Mouse (Mus musculus): ENCODE data around the gene Ahcyl1.
"Not testable (repeated sequence)": the region's sequence is repeated elsewhere in the genome, so short reads cannot be mapped to it uniquely, and the experiment has no call there.

The Ahcyl1 gene

DNA sequence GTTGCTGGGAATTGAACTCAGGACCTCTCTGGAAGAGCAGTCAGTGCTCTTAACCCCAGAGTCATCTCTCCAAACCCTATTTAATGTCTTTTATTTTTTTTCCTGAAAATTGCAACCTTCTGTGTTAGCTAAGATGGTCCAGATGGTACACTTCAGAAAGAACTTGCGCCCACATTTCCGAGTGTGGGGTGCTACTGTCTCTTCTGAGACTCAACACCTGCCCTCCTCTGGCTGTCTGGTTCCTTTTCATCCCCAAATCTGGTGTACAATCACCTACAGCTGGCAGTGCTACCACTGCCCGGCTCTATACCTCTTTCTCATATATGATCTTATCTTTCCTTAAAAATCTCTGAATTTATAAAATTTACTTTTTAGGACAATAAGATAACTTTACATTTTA is 43.4 kb downstream of the Ahcyl1 start:
- no peak for DNase-seq

DNA sequence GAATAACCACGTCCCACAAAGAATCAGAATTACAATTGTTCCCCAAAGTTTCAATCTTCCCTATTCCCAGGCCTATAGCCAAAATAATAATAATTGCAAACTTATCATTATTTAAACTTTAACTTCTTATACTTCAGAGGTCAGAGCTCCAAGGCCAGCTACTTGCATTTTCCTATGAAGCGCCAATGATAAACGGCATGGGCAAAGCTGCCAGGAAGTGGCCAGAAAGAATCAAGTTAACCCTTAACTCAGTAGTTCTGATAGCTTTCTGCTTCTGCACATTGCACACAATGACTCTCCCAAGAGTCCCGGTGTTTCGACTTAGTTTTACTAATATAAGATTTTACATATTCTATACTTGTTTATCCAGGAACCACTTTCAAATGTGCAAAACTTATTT is 46.1 kb downstream of the Ahcyl1 start:
- DNase-seq, result not testable (repeated sequence)

DNA sequence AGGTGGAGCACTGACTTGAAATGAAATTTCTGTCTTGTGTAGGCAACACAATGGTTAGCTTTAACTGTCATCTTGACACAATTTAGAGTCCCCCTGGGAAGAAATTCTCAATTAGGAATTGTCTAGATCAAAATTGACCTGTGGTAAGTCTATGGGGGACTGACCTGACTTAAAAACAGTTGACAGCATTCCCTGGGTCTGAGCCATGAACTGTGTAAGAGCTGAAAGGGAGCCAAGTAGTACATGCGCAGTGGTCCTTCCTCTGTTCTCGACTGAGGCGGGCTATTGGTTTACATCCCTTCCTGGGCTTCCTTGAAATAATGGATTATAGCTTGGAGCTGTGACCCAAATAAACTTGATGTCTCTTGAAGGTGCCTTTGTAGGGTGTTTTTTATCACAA is 49.4 kb downstream of the Ahcyl1 start:
- no peak for DNase-seq

DNA sequence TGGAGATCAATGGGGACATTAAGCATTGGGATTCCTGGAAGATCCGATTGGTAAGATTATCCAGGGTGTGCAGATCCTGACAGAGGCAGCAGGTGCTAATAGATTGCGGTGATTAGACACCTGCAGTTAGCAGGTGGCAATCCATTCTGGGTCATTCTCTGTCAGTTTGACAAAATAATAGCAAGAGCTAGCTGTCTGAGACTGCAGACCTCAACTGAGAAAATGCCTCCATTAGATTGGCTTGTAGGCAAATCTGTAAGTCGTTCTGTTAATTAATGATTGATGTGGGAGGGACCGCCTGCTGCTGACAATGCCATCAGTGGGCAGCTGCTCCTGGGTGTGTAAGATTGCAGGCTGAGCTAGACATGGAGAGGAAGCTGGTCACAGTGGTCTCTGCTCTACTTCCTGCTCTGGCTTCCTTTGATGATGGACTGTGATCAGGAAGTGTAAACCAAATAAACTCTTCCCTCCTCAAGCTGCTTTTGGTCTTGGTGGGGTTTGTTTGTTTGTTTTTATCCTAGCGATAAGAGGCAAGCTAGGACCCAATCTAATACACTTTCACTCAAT is 58.7 kb downstream of the Ahcyl1 start:
- DNase-seq, result no peak

DNA sequence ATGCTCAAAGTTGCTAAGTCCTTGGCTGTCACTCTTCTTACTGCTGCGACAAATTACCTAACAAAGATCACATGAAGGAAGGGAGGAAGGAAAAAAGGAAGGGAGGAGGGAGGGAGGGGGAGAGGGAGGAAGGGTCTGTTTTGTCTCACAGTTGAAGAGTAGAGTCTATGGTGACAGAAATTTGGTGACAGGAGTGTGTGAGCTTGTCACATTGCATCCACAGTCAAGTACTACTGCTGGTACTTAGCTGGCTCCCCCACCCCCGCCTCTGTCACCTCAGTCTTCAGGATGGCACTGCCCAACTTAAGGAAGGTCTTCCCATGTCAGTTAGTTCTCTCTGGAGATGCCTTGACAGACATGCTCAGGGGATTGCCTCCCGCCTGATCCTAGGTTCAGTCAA is 60.1 kb downstream of the Ahcyl1 start:
- no peak for DNase-seq

DNA sequence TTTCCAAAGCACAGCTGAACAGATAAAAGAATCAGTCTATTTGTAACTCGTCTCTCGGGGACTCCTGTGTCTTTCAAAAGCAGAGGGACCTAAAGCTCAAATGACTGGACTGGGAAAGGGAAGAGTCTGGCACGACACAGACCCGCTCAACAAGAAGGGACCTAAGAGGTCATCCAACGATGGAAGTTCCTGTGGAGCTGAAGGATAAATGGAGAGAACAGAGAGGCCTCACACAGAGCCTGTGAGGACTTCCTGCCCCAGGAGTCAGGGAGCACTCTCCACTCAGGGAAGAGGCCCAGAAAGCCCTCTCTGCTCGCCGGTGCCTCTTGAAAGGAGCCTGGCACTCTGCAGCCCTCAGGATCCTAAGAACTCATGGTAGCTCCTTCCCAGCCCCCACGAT is 60.5 kb downstream of the Ahcyl1 start:
- DNase-seq, result no peak

DNA sequence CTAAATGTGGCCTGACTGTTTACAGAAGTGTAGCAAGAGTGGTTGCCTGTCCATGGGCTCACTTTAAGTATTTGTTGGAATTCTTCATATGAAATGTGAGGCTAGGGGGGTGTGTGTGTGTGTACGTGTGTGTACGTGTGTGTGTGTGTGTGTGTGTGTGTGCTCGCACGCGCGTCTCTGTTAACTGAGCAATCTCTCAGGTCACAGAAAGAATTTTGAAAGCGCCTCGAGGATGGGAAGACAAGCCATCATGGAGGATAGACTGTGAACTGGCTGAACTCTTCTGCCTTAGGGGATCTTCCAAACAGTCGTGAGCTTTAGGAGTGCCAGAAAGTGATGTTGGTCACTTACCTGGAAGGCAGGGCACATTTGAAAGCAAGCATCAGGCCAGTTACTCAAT is 62.5 kb downstream of the Ahcyl1 start:
- no peak for DNase-seq

DNA sequence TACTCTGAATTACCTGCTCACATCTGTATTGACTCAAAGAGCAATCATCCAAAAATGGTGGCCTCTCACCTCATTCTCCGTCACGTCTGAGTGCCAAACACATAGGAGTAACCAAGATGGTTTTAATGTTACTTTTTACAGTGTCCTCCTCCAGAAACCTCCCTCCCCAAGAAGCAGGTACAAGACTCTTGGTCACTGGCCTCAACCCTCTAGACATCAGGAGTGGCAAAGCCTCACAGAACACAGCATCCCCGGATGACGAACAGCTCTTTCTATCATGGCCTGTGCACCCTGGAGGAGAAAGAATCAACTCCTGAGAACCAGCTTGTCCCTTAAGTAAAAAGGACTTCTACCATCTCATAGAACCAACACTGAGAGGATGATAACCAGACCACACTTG is 63.6 kb downstream of the Ahcyl1 start:
- no peak for DNase-seq

DNA sequence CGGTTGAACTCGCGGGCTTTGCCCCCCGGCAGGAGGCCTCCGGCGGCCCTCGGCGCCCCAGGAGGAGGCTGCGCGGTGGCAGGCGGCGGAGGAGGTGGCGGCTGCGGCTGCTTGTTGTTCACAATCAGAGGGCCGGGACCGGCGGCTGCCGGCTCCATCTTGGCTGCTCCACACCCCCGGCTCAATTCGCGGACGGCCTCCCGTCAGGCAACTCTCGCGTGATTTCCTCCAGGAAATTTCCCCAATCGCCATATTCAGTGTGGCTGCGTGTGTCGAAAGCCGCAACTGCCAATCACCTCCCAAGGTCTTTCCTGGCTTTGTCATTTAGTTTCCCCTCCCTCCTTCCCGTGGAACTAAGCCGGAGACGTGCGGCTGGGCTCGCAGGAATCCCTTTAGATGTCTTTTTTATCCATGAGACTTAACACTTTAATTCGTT is 64.8 kb downstream of the Ahcyl1 start, which contains the start of gene Strip1:
Gene Strip1 (minus strand): TSS at position 172 of the 436 bp plus-strand sequence.
- DNase-seq, result peak; percentile 97

DNA sequence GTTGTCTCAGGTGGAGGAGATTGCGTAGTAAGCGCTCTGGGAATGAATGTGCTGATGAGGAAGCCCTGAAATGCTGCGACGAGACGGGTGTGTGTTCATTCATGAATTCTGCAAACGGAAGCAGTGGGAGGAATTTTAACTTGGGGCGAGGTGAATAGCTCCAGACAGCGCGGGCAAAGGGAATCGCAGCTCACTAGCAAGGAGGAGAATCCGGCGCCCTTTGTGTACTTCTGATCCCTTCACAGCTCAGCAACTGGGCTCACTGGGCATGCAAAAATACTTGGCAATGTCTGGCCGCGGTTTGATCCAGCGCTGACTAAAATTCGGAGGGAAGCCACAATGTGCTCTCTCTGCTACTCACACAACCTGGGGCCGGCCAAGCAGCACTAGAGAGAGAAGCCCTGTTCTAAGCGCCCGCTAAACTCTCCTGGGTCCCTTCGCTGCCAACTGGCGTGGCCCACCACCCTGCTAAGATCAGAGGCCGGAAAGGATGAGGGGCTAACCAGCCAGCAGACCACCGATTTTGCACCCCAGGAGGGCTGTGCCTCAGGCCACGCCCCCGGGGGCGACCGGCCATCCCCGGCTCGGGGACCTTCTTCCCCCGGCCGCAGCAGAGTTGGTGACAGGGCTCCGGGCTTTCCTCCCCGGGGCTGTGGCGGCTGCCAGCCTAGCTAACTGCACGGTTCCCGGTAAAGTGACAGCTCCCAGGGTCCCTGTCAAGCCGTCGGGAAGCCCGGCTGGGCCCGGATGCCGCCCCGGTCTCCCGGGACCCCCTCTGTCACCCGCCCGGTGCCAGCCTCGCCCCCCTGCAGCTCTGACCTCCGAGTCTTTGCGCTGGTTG is 65.5 kb downstream of the Ahcyl1 start, which contains the start of gene Gm10961:
Gene Gm10961 (plus strand): TSS at position 641 of the 841 bp plus-strand sequence.
- DNase-seq, result peak; percentile 70

DNA sequence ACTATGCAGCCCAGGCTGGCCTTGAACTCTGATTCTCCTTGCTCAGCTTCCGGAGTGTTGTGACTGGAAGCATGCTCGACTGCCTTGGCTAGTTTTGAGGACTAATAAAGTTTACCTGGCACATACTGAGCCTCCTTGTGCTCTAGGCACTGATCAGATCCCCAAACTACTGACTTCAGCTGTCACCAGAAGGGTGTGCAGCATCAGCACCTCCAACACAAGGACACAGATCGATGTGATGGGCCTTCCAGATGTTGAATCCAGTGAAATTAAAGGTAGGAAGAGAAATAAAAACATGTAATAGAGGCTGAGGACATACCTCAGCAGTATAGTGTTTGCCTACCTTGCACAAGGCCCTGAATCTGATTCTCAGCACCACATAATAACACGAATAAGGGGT is 66.9 kb downstream of the Ahcyl1 start:
- no peak for DNase-seq

DNA sequence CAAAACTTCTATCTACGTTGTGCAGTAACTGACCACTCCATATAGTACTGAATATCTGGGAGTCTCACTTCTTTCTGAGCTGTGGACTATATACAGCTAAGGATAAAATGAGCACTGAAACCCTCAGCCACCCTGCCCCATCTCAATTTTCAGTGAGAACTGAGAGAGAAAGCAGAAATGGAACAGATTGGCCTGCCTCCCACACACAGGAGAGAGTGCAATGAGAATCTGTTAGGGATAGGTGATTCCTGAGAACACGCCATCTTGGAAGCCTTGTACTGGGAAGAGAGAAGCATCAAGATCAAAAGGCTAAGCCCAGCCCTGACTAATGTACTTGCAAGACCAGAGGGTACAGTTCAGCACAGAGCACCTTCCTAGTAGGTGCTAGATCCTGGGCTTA is 67.8 kb downstream of the Ahcyl1 start:
- DNase-seq, result no peak

DNA sequence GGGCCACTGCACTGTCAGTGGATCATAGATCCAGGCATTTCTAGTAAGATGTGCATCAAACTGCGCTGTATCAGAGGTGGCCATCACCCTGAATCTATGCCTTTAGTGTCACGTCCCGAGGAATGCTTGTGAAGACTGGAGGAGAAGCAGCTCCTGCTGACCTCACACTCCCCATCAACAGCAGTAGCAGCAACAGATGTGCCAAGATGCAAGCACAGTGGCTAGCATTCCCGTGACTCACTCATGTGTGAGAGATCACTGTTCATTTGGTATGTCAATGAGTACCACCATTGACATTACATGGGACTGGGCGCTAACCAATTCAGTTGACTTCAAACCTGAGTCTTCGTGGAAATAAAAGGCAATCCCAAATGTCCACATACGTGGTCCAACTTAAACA is 68.7 kb downstream of the Ahcyl1 start:
- no peak for DNase-seq

DNA sequence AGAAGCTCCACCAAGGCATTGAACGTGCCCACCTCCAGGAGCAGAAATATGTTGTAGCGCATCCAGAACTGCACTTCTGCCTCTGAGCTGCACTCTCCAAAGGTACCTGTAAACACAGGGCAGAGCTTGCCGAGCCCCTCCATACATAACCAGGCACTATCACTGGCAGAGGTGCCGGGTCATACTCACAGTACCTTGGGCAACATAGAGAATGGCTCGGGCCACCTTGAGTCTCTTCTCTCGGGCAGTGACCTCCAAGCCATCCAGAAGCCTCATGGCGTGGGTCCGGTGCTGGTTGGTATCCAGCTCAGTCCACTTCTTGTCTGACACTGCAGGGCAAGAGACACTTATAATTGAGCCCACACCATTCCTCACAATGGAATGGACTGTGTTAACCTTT is 69.6 kb downstream of the Ahcyl1 start:
- no peak for DNase-seq

DNA sequence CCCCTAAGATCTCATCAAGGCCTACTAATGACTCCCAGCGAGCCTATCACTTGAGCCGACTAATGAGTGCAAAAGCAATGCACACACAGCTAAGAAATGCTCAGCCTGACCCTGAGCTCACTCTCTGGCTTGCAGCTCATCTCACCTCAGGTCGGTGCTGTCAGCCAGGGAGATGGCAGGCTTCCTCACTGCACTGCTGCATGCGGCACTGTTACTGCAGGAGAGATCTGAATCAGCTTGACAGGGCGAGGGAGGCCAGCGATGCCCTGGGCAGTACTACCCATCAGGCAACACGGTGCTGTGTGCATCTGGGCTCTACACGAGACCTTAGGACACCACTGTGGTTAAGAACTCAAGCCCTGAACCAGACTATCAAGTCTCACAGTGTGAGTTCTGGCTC is 70.8 kb downstream of the Ahcyl1 start:
- DNase-seq, result no peak

DNA sequence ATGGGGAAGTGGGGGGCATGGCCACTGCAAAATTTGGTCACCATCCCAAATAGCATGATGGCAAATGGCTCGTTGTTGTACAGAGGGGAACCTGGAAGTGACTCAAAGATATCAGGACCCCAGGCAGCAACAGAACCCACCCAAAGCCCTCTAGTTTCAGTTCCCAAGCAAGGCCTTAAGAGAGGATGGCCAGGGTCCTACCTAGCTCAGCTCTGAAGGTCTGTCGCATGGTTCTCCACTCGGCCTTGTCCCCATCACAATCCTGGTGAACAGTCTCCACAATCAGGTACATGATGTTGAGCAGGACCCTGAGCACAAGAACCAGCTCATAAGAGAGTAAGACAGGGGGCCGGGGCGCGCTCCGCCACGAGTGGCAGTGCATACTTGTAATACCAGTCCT is 71.9 kb downstream of the Ahcyl1 start:
- DNase-seq, result no peak

DNA sequence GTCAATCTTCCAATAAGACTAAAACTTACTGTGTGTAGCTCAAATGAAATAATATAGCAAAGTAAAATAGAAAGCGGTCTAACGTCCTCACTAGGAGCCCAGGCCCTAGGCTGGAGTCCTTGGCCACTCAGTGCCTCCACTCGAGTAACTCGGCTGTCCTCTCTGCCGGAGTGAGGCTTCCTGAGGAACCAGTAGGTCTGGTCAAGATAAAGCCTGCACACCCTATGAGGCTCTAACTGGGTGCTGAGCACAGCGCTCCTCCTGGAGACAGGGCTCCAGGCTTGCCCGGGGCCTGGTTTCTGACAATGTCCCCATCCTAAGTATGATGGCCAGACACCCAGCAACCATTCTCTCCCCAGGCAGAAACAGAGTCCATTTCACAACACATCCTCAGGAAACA is 73.8 kb downstream of the Ahcyl1 start:
- no peak for DNase-seq

DNA sequence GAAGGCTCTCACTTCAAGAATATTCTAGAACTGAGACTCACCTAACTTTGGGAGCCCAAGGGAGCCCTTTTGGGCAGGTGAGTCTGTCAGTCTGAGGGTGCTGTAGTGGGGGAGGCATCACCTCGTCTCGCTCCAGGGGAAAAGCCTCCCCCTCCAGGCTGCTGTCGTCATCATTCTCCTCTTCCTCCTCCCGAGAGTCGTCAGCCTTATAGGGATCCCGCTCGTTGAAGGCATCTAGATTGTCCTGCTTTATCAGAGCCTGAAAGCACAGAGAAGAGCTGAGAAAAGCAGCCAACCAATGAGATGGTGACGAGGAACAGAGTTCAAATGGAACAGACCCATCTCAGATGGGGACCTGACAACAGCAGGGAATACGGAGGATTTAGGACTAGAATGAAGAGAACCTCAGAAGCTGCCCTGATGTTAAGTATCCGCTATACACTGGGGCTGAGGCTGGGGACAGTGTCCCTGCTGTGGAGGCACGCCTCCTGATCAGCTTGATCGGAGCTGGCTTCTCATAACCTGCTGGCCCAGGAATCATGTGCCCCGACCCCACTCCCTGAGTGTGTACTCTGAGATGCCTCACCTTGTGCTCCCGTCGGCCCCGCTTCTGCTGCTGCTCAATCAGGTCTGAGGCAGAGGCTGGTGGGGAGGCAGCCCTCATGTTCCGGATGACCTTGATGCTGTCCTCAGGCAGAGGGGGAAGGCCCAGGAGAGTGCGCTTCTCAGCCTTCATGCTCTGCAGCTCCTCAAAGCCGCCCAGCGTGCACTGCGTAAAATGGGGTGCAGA is 74.9 kb downstream of the Ahcyl1 start:
- DNase-seq, result no peak

DNA sequence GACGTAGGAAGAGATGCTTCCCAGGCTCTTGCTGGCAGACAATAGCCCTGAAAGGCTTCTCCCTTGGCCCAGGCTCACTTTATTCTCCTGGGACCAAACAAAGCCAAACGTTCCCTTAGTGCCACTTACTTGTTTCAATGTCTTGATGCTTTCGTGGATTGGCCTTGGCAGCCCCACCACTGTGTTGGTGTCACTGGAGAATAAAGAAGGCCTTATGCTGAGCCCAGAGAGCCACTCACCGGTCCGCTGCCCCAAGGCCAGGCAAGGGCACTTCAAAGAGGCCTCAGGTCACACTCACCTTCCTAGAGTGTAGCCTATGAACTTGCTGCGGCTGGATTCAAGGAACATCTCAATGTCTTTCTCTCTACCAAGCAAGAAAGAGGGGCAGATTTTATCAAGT is 76.4 kb downstream of the Ahcyl1 start:
- DNase-seq, result no peak

DNA sequence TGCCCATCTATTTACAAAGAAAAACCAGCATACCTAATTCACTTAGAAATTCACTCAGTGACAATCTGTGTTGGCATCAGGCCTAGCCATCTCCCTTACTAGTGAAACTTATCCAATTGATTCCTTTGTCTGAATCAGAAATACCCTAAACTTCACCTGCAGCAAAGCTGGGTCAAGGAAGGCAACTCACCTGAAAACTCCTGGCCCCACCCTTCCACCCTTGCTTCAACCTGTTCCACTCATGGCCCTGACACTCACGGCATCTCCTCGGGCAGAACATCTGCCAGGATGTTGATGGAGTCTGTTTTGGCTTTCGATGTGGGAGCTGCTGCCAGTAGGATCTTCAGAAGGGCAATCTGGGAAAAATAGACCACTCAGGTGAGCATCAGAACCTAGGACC is 78.6 kb downstream of the Ahcyl1 start:
- no peak for DNase-seq
